In the genomic region with DNA sequence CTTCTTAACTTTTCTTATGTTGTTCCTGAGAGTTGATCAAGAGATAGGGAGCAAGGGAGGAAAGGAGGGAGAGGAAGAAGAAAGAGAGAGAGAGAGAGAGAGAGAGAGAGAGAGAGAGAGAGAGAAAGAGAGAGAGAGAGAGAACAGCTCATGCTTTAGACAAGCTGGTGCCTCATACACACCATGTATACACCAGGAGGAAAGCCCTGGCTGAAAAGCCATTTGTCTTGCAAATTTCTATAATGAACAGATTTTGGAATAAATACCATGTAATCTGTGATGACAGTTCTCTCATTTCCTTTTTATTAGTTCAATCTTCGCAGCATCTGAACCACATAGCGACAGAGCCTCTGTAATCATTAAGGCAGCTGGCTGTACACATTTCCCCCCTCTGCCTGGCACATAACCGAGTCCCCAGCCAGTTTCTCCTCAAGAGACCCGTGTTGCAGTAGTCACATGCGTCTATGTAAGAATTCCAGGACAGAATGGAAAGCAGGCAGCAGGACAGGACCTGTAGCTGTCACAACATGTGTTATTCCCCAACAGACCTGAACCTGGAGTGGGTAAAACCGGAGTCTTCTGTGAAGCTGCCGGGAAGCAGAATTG, we compare ENCODE assay signal across 26 mouse cellular contexts.
DNase-seq lines count a peak whose midpoint lies in the region; ATAC-seq lines count a peak whose summit lies in the region.
"Had no signal": no experiment of that assay in that cellular context is flagged by ENCODE, and none has a peak within 500 bp of the region (broad histone marks: within the 10 kb centered on the region; RNA-seq: fewer than 3 reads in every experiment).

No protein-coding gene starts in this region.

- WGBS in forebrain, embryonic 14.5 days, result 49% methylated on average over 7 of the region's 7 CpGs
- WGBS in forebrain, embryonic 11.5 days, result 84% methylated on average over 7 of the region's 7 CpGs
- WGBS in embryonic facial prominence, embryonic 14.5 days, result 40% methylated on average over 7 of the region's 7 CpGs
- 34% methylated on average over 7 of the region's 7 CpGs for whole genome bisulfite sequencing in midbrain, embryonic 16.5 days

- H3K9me3 ChIP-seq in forebrain, embryonic 14.5 days (replicated peaks; ENCODE audit: control insufficient read depth, low read length), result no peaks in the 10 kb centered on the region
- H3K9me3 ChIP-seq in forebrain, embryonic 11.5 days (ENCODE audit: control insufficient read depth, low read length), result no peaks in the 10 kb centered on the region
- H3K9me3 ChIP-seq in embryonic facial prominence, embryonic 14.5 days (ENCODE audit: control insufficient read depth, low read length), result no peaks in the 10 kb centered on the region
- no peaks in the 10 kb centered on the region for H3K9me3 ChIP-seq in midbrain, embryonic 16.5 days (replicated peaks; ENCODE audit: control insufficient read depth, low read length, poor library complexity, severe bottlenecking)
- H3K9me3 ChIP-seq: embryonic facial prominence, embryonic 15.5 days; kidney, embryonic 15.5 days; neural tube, embryonic 15.5 days had no signal

- ATAC-seq in forebrain, embryonic 14.5 days, result no peak
- no peak for ATAC-seq in forebrain, embryonic 11.5 days (replicated peaks; ENCODE audit: low FRiP score)
- ATAC-seq in embryonic facial prominence, embryonic 14.5 days (ENCODE audit: low read depth), result no peak
- 0 out of 2 replicates have a peak, but pooled peaks have one; percentile 17 for ATAC-seq in midbrain, embryonic 16.5 days
- ATAC-seq: hindbrain, postnatal 0 days; intestine, postnatal 0 days had no signal

- peak; percentile 30 for DNase-seq in forebrain, embryonic 14.5 days (ENCODE audit: low spot score)
- no peak for DNase-seq in forebrain, embryonic 11.5 days (ENCODE audit: low spot score)
- peak; percentile 20 for DNase-seq in layer of hippocampus, postnatal 14 days (ENCODE audit: low spot score in 2 of 2)
- DNase-seq in layer of hippocampus, adult 9-10 months (ENCODE audit: low spot score), result no peak
- peak; percentile 31 for DNase-seq in embryonic facial prominence, embryonic 14.5 days (ENCODE audit: low spot score)
- no peak for DNase-seq in urinary bladder, postnatal 10 days (ENCODE audit: low spot score)
- DNase-seq in left cerebral cortex, adult 9 months (ENCODE audit: low spot score in 2 of 2), result no peak
- DNase-seq: adrenal gland, adult 2 months; cerebellum, adult 9-11 months; gastrocnemius, postnatal 14 days; heart, adult 2 months; heart, postnatal 36 days; kidney, postnatal 4 days; lung, adult 18-20 months; lung, postnatal 14 days; right cerebral cortex, postnatal 14 days; spleen, adult 18-20 months; thymus, postnatal 25 days had no signal

- H3K36me3 ChIP-seq in forebrain, embryonic 14.5 days (ENCODE audit: control insufficient read depth, insufficient read depth, low read length), result no peaks in the 10 kb centered on the region
- no peaks in the 10 kb centered on the region for H3K36me3 ChIP-seq in forebrain, embryonic 11.5 days (ENCODE audit: control insufficient read depth, insufficient read depth, low read length)
- H3K36me3 ChIP-seq in embryonic facial prominence, embryonic 14.5 days (ENCODE audit: control insufficient read depth, insufficient read depth, low read length), result no peaks in the 10 kb centered on the region
- H3K36me3 ChIP-seq in midbrain, embryonic 16.5 days (ENCODE audit: control insufficient read depth, insufficient read depth, low read length), result no peaks in the 10 kb centered on the region
- H3K36me3 ChIP-seq: embryonic facial prominence, embryonic 15.5 days; kidney, embryonic 15.5 days; neural tube, embryonic 15.5 days had no signal

- H3K4me2 ChIP-seq in forebrain, embryonic 14.5 days (ENCODE audit: low read length), result no peak overlapping the region
- H3K4me2 ChIP-seq in forebrain, embryonic 11.5 days (ENCODE audit: low read depth, low read length, severe bottlenecking), result no peak overlapping the region
- no peak overlapping the region for H3K4me2 ChIP-seq in embryonic facial prominence, embryonic 14.5 days (ENCODE audit: low read depth, low read length)
- H3K4me2 ChIP-seq in midbrain, embryonic 16.5 days (ENCODE audit: low read length), result no peak overlapping the region
- H3K4me2 ChIP-seq: embryonic facial prominence, embryonic 15.5 days; kidney, embryonic 15.5 days; liver, embryonic 11.5 days; neural tube, embryonic 15.5 days had no signal

- no peak overlapping the region for H3K9ac ChIP-seq in forebrain, embryonic 14.5 days (ENCODE audit: low read length)
- no peak overlapping the region for H3K9ac ChIP-seq in forebrain, embryonic 11.5 days (ENCODE audit: low read length)
- H3K9ac ChIP-seq in embryonic facial prominence, embryonic 14.5 days (ENCODE audit: low read depth, low read length), result no peak overlapping the region
- no peak overlapping the region for H3K9ac ChIP-seq in midbrain, embryonic 16.5 days (ENCODE audit: low read depth, low read length)
- H3K9ac ChIP-seq: embryonic facial prominence, embryonic 15.5 days; kidney, embryonic 15.5 days; neural tube, embryonic 15.5 days had no signal

- H3K4me3 ChIP-seq in forebrain, embryonic 14.5 days (ENCODE audit: low read depth, low read length), result no peak overlapping the region
- H3K4me3 ChIP-seq in forebrain, embryonic 11.5 days (ENCODE audit: low read depth, low read length), result no peak overlapping the region
- H3K4me3 ChIP-seq in embryonic facial prominence, embryonic 14.5 days (ENCODE audit: low read depth, low read length), result no peak overlapping the region
- H3K4me3 ChIP-seq in midbrain, embryonic 16.5 days (ENCODE audit: low read depth, low read length), result no peak overlapping the region
- H3K4me3 ChIP-seq: embryonic facial prominence, embryonic 15.5 days; heart, adult 2 months; kidney, embryonic 15.5 days; megakaryocyte, embryonic 14.5 days; neural tube, embryonic 15.5 days had no signal

- H3K27me3 ChIP-seq in forebrain, embryonic 14.5 days (replicated peaks; ENCODE audit: control insufficient read depth, insufficient read depth, low read length), result no peaks in the 10 kb centered on the region
- no peaks in the 10 kb centered on the region for H3K27me3 ChIP-seq in forebrain, embryonic 11.5 days (ENCODE audit: control insufficient read depth, insufficient read depth, low read length)
- no peaks in the 10 kb centered on the region for H3K27me3 ChIP-seq in embryonic facial prominence, embryonic 14.5 days (replicated peaks; ENCODE audit: control insufficient read depth, insufficient read depth, low read length)
- no peaks in the 10 kb centered on the region for H3K27me3 ChIP-seq in midbrain, embryonic 16.5 days (ENCODE audit: control insufficient read depth, insufficient read depth, low read depth, low read length)
- H3K27me3 ChIP-seq: embryonic facial prominence, embryonic 15.5 days; kidney, embryonic 15.5 days; megakaryocyte, embryonic 14.5 days; neural tube, embryonic 15.5 days had no signal

- no peak overlapping the region for H3K27ac ChIP-seq in forebrain, embryonic 14.5 days (ENCODE audit: low read depth, low read length)
- H3K27ac ChIP-seq in forebrain, embryonic 11.5 days (ENCODE audit: low read depth, low read length), result no peak overlapping the region
- H3K27ac ChIP-seq in embryonic facial prominence, embryonic 14.5 days (replicated peaks; ENCODE audit: low read depth, low read length), result no peak overlapping the region
- no peak overlapping the region for H3K27ac ChIP-seq in midbrain, embryonic 16.5 days (ENCODE audit: low read length)
- H3K27ac ChIP-seq: embryonic facial prominence, embryonic 15.5 days; heart, adult 2 months; hindbrain, postnatal 0 days; kidney, embryonic 15.5 days; neural tube, embryonic 15.5 days had no signal

- H3K4me1 ChIP-seq in forebrain, embryonic 14.5 days (ENCODE audit: control insufficient read depth, insufficient read depth, low read length), result peaks cover 2% of the 10 kb centered on the region
- H3K4me1 ChIP-seq in forebrain, embryonic 11.5 days (replicated peaks; ENCODE audit: control insufficient read depth, insufficient read depth, low read length), result no peaks in the 10 kb centered on the region
- 0 out of 2 replicates have a peak, but pooled peaks cover 7% of the 10 kb centered on the region for H3K4me1 ChIP-seq in embryonic facial prominence, embryonic 14.5 days (ENCODE audit: control insufficient read depth, insufficient read depth, low read length)
- peaks cover 10% of the 10 kb centered on the region for H3K4me1 ChIP-seq in midbrain, embryonic 16.5 days (ENCODE audit: control insufficient read depth, insufficient read depth, low read length)
- H3K4me1 ChIP-seq: kidney, embryonic 15.5 days; megakaryocyte, embryonic 14.5 days had no signal

Comparison
In these comparisons a context has a peak if more than half of its experiments do, and no peak if none do; other contexts are left out.
1. DNase-seq: peak in forebrain, embryonic 14.5 days (single experiment), layer of hippocampus, postnatal 14 days (2 of 2) and embryonic facial prominence, embryonic 14.5 days (single experiment); none in forebrain, embryonic 11.5 days (single experiment), layer of hippocampus, adult 9-10 months (single experiment), urinary bladder, postnatal 10 days (single experiment) and left cerebral cortex, adult 9 months (0 of 2).